Mouse (Mus musculus) ES-Bruce4 (cell line): Measurements from ENCODE around the gene Sh2d1b2.

Source experiments
- CTCF ChIP-seq: IDR thresholded peaks from one replicate; pipeline ENCODE4 v1.8.1; 2011; ENCODE audit warnings: low read depth, low read length
- EP300 ChIP-seq: IDR thresholded peaks from 2 replicates; pipeline ENCODE4 v1.6.1; 2011; ENCODE audit warnings: low read depth, low read length; ENCODE audit not compliant: insufficient read depth
- POLR2A ChIP-seq: IDR thresholded peaks from one replicate; pipeline ENCODE4 v1.8.1; 2011; ENCODE audit warnings: low read length; ENCODE audit not compliant: insufficient read depth

- TF ChIP-seq POLR2A, result no peak
- no peak for TF ChIP-seq CTCF
- TF ChIP-seq EP300, result no peak
Observed at GRCm38 (mm10) chr1:170292239-170292951, 59.8 kb downstream of the Sh2d1b2 start.
